In the genomic region with DNA sequence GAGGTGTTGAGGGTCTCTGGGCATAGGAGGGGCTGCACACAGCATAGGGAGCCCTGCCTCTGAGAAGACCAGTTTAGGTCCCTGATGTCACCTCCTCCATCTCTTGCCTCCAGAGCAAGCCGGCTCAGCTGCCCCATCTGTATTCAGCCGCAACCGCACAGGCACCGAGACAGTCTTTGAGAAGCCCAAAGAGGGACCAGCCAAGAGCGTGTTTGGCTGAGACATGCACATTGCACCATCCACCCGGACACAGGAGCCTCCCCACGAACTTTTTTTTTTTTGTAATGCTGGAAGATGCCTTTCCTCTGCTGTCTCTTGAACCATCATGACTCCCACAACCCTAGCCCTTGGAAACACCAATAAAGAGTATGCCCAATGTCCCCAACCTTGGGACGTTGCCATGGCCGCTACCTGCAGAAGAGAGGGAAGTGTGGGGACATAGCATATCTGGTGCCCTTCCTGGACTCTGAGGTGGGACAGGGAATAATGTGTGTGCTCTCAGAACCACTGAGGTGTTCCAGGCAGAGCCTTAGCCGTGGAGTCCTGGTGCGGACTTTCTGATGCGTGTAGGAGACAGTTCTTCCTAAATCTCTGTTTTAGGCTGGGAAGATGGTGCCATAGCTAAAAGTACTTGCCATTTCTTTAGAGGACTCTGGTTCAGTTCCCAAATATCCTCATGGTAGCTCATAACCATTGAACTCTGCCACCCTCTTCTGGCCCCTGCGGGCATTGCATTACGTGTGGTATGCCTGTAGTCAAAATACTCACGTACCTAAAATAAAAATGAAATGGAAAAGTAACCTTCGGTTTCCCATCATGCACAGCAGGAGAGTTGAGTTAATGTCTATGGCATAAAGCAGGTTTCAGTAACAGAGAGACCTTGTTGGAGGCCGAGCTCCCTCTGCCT, we compare ENCODE assay signal across 8 mouse cellular contexts. TPM values are rescaled to one million over a fixed set of nuclear protein-coding genes. Genes with fewer than 3 reads are reported as not detected.
DNase-seq lines count a peak whose midpoint lies in the region; ATAC-seq and TF ChIP-seq lines count a peak whose summit lies in the region.

No protein-coding gene starts in this region.

- no peak overlapping the region for H3K9ac ChIP-seq in forebrain, embryonic 12.5 days

- no peak overlapping the region for H3K4me2 ChIP-seq in forebrain, embryonic 12.5 days

- ATAC-seq in forebrain, embryonic 12.5 days (ENCODE audit: low FRiP score) = no peak

- H3K9me3 ChIP-seq in E14TG2a.4 (ENCODE audit: low read length) = no peaks in the 10 kb centered on the region
- H3K9me3 ChIP-seq in embryonic facial prominence, embryonic 10.5 days = no peaks in the 10 kb centered on the region
- no peaks in the 10 kb centered on the region for H3K9me3 ChIP-seq in forebrain, embryonic 12.5 days

- H3K27me3 ChIP-seq in E14TG2a.4 (ENCODE audit: insufficient read depth, low read length) = peaks cover 2% of the 10 kb centered on the region; the same call in 1 of the 2 replicates
- no peaks in the 10 kb centered on the region for H3K27me3 ChIP-seq in embryonic facial prominence, embryonic 10.5 days (replicated peaks; ENCODE audit: low read depth, poor library complexity, severe bottlenecking)
- no peaks in the 10 kb centered on the region for H3K27me3 ChIP-seq in forebrain, embryonic 12.5 days

- peaks cover 6% of the 10 kb centered on the region; the same call in 1 of the 2 replicates for H3K36me3 ChIP-seq in E14TG2a.4 (ENCODE audit: insufficient read depth, low read length)
- H3K36me3 ChIP-seq in embryonic facial prominence, embryonic 10.5 days (replicated peaks) = peaks cover 13% of the 10 kb centered on the region
- H3K36me3 ChIP-seq in forebrain, embryonic 12.5 days (replicated peaks) = peaks cover 8% of the 10 kb centered on the region; the same call in 1 of the 2 replicates

- H3K27ac ChIP-seq in layer of hippocampus, adult 2 months = no peak overlapping the region
- no peak overlapping the region for H3K27ac ChIP-seq in embryonic facial prominence, embryonic 10.5 days (replicated peaks)
- H3K27ac ChIP-seq in forebrain, embryonic 12.5 days = no peak overlapping the region

- WGBS in embryonic facial prominence, embryonic 10.5 days = 85% methylated on average over 17 of the region's 17 CpGs
- WGBS in forebrain, embryonic 12.5 days = 85% methylated on average over 17 of the region's 17 CpGs

- TF ChIP-seq CTCF in layer of hippocampus, adult 2 months (conservative IDR thresholded peaks at IDR 0.05) = peak; percentile 83
- TF ChIP-seq CTCF in E14TG2a.4 (conservative IDR thresholded peaks at IDR 0.05; ENCODE audit: low read length) = peak; percentile 65

- no peak overlapping the region for H3K4me3 ChIP-seq in layer of hippocampus, adult 2 months
- peak overlapping the region; percentile 41 for H3K4me3 ChIP-seq in E14TG2a.4 (replicated peaks; ENCODE audit: low read length)
- H3K4me3 ChIP-seq in embryonic facial prominence, embryonic 10.5 days = no peak overlapping the region
- H3K4me3 ChIP-seq in forebrain, embryonic 12.5 days (replicated peaks) = no peak overlapping the region

- H3K4me1 ChIP-seq in E14TG2a.4 (replicated peaks; ENCODE audit: low read depth, low read length) = peaks cover 33% of the 10 kb centered on the region
- H3K4me1 ChIP-seq in embryonic facial prominence, embryonic 10.5 days = peaks cover 21% of the 10 kb centered on the region; the same call in 1 of the 2 replicates
- H3K4me1 ChIP-seq in forebrain, embryonic 12.5 days = no peaks in the 10 kb centered on the region

- peak in 1 of 2 experiments; percentile 57 for DNase-seq in layer of hippocampus, adult 2 months (ENCODE audit: low spot score in 2 of 2)
- DNase-seq in layer of hippocampus, postnatal 36 days = no peak
- DNase-seq in adipocyte (ENCODE audit: low spot score) = peak; percentile 72
- DNase-seq in embryonic facial prominence, embryonic 10.5 days (ENCODE audit: low spot score) = peak; percentile 44
- peak; percentile 84 to 85 for DNase-seq in kidney, postnatal 4 days
- DNase-seq in right cerebral cortex, postnatal 14 days = peak; percentile 62

RNA-seq across cellular contexts. Expression of gene Mustn1, which starts 2.1 kb away (rescaled TPM):
- total RNA-seq in layer of hippocampus, adult 2 months (2021) = 1 to 10 TPM; 2.1 to 2.3 TPM
- total RNA-seq in layer of hippocampus, postnatal 36 days (2021) = 1 to 10 TPM; 2.2 to 2.7 TPM
- polyA plus RNA-seq in embryonic facial prominence, embryonic 10.5 days (2016; fragmentation: Nextera tagmentation; extraction: Ambion mirVana) = 0.52 and 0.67 TPM in 2 replicates
- 0.15 and 0.47 TPM in 2 replicates for polyA plus RNA-seq in forebrain, embryonic 12.5 days (2016; fragmentation: Nextera tagmentation; extraction: Ambion mirVana)

RNA-seq across cellular contexts. Expression of gene Itih4, which starts 5.2 kb away (rescaled TPM):
- under 1 TPM in 1 of 2 experiments, not detected in 1; 0.36 TPM for total RNA-seq in layer of hippocampus, adult 2 months (2021)
- not detected for total RNA-seq in layer of hippocampus, postnatal 36 days (2021)
- polyA plus RNA-seq in embryonic facial prominence, embryonic 10.5 days (2016; fragmentation: Nextera tagmentation; extraction: Ambion mirVana) = not detected in 2 replicates
- polyA plus RNA-seq in forebrain, embryonic 12.5 days (2016; fragmentation: Nextera tagmentation; extraction: Ambion mirVana) = not detected in 2 replicates

RNA-seq across cellular contexts. Expression of gene Itih3, which starts 42.5 kb away (rescaled TPM):
- 10 to 100 TPM; 27.6 to 28.6 TPM for total RNA-seq in layer of hippocampus, adult 2 months (2021)
- total RNA-seq in layer of hippocampus, postnatal 36 days (2021) = 10 to 100 TPM; 23.5 to 25.9 TPM
- 0.36 TPM in 1 of 2 replicates, not detected in the other for polyA plus RNA-seq in embryonic facial prominence, embryonic 10.5 days (2016; fragmentation: Nextera tagmentation; extraction: Ambion mirVana)
- polyA plus RNA-seq in forebrain, embryonic 12.5 days (2016; fragmentation: Nextera tagmentation; extraction: Ambion mirVana) = 0.08 and 0.17 TPM in 2 replicates

RNA-seq across cellular contexts. Expression of gene Tmem110, which starts 55.7 kb away (rescaled TPM):
- 10 to 100 TPM; 21.6 to 24.5 TPM for total RNA-seq in layer of hippocampus, adult 2 months (2021)
- total RNA-seq in layer of hippocampus, postnatal 36 days (2021) = 10 to 100 TPM; 19.7 to 23.9 TPM
- 29.5 and 30.2 TPM in 2 replicates for polyA plus RNA-seq in embryonic facial prominence, embryonic 10.5 days (2016; fragmentation: Nextera tagmentation; extraction: Ambion mirVana)
- 22.6 and 25.1 TPM in 2 replicates for polyA plus RNA-seq in forebrain, embryonic 12.5 days (2016; fragmentation: Nextera tagmentation; extraction: Ambion mirVana)

Comparison
In these comparisons a context has a peak if more than half of its experiments do, and no peak if none do; other contexts are left out.
1. DNase-seq: peak in adipocyte (single experiment), embryonic facial prominence, embryonic 10.5 days (single experiment), kidney, postnatal 4 days (2 of 2) and right cerebral cortex, postnatal 14 days (single experiment); none in layer of hippocampus, postnatal 36 days (0 of 2).